Mouse (Mus musculus): ENCODE results near the gene Pdzrn4. TPM values are rescaled to one million over a fixed set of nuclear protein-coding genes. Genes with fewer than 3 reads are reported as not detected.

The Pdzrn4 gene
- polyA plus RNA-seq, 1 experiment, result 0.06 TPM

GRCm38 (mm10) chr15:92524917-92525316 lies 128.2 kb downstream of the Pdzrn4 start:
- WGBS, result 13% methylated on average over 2 of the region's 2 CpGs

GRCm38 (mm10) chr15:92525416-92525815 lies 128.7 kb downstream of the Pdzrn4 start:
- Histone ChIP-seq H3K4me3 (ENCODE audit: low read depth, low read length) (no peak overlapping the region), H3K27ac (ENCODE audit: insufficient read depth, low read depth, low read length) (no peak overlapping the region), H3K36me3 (ENCODE audit: control insufficient read depth, insufficient read depth, low read length) (no peaks in the 10 kb centered on the region), H3K4me1 (ENCODE audit: control insufficient read depth, insufficient read depth, insufficient read length, low read length) (no peaks in the 10 kb centered on the region), H3K27me3 (ENCODE audit: control insufficient read depth, insufficient read depth, low read length) (no peaks in the 10 kb centered on the region)
- TF ChIP-seq CTCF (IDR thresholded peaks at IDR 0.05; ENCODE audit: extremely low read depth, insufficient read length, insufficient replicate concordance, low read depth, low read length), result no peak
- TF ChIP-seq POLR2A (IDR thresholded peaks at IDR 0.05; ENCODE audit: low read depth, low read length), result no peak
- WGBS, result 77% methylated on average over 9 of the region's 9 CpGs

More at GRCm38 (mm10) chr15:92524917-92525316, 128.2 kb downstream of the Pdzrn4 start:
- no peaks in the 10 kb centered on the region for H3K27me3 ChIP-seq (ENCODE audit: control insufficient read depth, insufficient read depth, low read length)
- no peaks in the 10 kb centered on the region for H3K36me3 ChIP-seq (ENCODE audit: control insufficient read depth, insufficient read depth, low read length)
- H3K4me1 ChIP-seq (ENCODE audit: control insufficient read depth, insufficient read depth, insufficient read length, low read length), result no peaks in the 10 kb centered on the region
- TF ChIP-seq CTCF (IDR thresholded peaks at IDR 0.05; ENCODE audit: extremely low read depth, insufficient read length, insufficient replicate concordance, low read depth, low read length) (no peak), POLR2A (IDR thresholded peaks at IDR 0.05; ENCODE audit: low read depth, low read length) (no peak)
- H3K4me3 ChIP-seq (ENCODE audit: low read depth, low read length), result no peak overlapping the region
- H3K27ac ChIP-seq (ENCODE audit: insufficient read depth, low read depth, low read length), result no peak overlapping the region

DNA sequence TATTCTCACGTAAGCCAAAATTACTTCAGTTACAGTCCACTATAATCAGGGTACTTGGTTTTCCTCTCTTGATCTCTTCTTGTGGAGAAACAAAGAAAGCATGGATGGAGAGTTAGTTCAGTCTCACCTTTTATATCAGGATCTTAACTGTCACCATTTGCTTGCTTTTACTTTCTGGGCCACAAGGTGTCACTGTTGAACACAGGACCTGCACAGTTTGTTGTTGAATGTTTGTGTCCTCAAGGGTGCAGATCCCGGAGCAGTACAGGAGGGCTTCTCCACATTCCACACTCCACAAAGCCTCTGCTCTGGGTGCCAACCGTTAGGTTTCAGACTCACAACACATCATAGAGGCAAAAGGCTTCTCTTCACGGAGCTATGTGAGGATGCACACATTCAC lies 130.1 kb downstream of the Pdzrn4 start:
- Histone ChIP-seq H3K4me3 (ENCODE audit: low read depth, low read length) (no peak overlapping the region), H3K27me3 (ENCODE audit: control insufficient read depth, insufficient read depth, low read length) (no peaks in the 10 kb centered on the region), H3K36me3 (ENCODE audit: control insufficient read depth, insufficient read depth, low read length) (no peaks in the 10 kb centered on the region), H3K4me1 (ENCODE audit: control insufficient read depth, insufficient read depth, insufficient read length, low read length) (no peaks in the 10 kb centered on the region), H3K27ac (ENCODE audit: insufficient read depth, low read depth, low read length) (no peak overlapping the region)
- 66% methylated on average over 4 of the region's 4 CpGs for WGBS
- TF ChIP-seq CTCF (IDR thresholded peaks at IDR 0.05; ENCODE audit: extremely low read depth, insufficient read length, insufficient replicate concordance, low read depth, low read length) (no peak), POLR2A (IDR thresholded peaks at IDR 0.05; ENCODE audit: low read depth, low read length) (no peak)

- H3K4me3 ChIP-seq (ENCODE audit: low read depth, low read length), result no peak overlapping the region
- no peaks in the 10 kb centered on the region for H3K4me1 ChIP-seq (ENCODE audit: control insufficient read depth, insufficient read depth, insufficient read length, low read length)
- TF ChIP-seq POLR2A (IDR thresholded peaks at IDR 0.05; ENCODE audit: low read depth, low read length) (no peak), CTCF (IDR thresholded peaks at IDR 0.05; ENCODE audit: extremely low read depth, insufficient read length, insufficient replicate concordance, low read depth, low read length) (no peak)
- H3K27me3 ChIP-seq (ENCODE audit: control insufficient read depth, insufficient read depth, low read length), result no peaks in the 10 kb centered on the region
- no peak overlapping the region for H3K27ac ChIP-seq (ENCODE audit: insufficient read depth, low read depth, low read length)
- H3K36me3 ChIP-seq (ENCODE audit: control insufficient read depth, insufficient read depth, low read length), result no peaks in the 10 kb centered on the region
- 25% methylated on average over 1 of the region's 1 CpGs for WGBS
These were observed 146.6 kb downstream of the Pdzrn4 start for GRCm38 (mm10) chr15:92543252-92543651.

DNA sequence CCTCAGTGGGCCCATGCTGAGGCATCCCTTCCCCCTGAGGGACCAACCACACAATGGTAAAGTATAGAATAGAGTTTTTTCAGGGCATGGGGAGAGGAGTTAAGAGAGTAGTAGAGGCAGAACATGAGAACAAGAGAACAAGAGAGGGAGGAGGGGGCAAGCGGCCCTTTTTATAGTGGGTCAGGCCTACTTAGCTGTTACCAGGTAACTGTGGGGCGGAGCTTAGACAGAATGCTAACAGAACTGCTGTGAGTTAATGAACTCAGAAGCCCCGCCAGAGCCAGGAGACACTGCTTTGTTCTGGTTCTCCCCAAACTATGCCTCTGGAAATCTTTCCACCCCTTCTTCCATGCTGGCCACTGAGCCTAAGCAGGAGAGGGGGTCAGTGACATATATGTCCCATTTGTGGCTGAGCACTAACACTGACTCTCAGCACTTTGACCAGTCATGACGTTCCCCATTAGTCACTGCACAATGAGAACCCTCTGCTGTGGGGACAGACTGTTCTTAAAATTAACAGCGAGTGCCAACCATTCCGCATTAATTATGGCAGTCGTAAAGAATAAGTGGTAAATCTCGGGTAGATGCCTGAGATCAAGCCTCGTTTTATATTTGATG lies 150.7 kb downstream of the Pdzrn4 start:
- Histone ChIP-seq H3K27ac (ENCODE audit: insufficient read depth, low read depth, low read length) (no peak overlapping the region), H3K4me1 (ENCODE audit: control insufficient read depth, insufficient read depth, insufficient read length, low read length) (no peaks in the 10 kb centered on the region), H3K36me3 (ENCODE audit: control insufficient read depth, insufficient read depth, low read length) (no peaks in the 10 kb centered on the region), H3K4me3 (ENCODE audit: low read depth, low read length) (no peak overlapping the region), H3K27me3 (ENCODE audit: control insufficient read depth, insufficient read depth, low read length) (no peaks in the 10 kb centered on the region)
- TF ChIP-seq POLR2A (IDR thresholded peaks at IDR 0.05; ENCODE audit: low read depth, low read length) (no peak), CTCF (IDR thresholded peaks at IDR 0.05; ENCODE audit: extremely low read depth, insufficient read length, insufficient replicate concordance, low read depth, low read length) (no peak)
- WGBS, result 49% methylated on average over 9 of the region's 9 CpGs

DNA sequence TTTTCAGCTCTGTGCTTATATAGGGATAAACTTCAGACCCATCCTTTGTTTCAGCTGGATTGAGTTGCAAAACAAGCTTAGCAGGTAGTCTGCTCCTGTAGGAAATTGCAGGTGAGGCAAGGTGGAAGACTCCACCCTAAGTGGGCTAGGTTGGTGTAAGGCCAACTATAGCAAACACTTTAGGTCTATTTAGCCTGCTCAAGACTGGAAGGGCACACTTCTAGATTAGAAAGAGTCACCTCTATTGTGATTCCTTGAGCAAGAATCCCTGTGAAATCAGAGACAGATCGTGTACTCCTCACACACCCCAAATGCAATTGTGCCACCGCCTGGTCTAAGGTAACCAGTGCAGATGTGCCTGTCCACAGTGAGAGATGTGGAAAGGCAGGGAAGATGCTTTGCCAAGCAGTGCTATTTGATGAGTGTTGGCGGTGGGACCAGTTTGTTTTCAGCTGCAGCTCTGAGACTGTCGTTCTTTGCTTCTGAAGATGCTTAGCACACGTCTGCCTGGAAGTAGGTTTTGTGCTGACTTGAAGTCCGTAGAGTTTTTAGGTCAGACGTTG lies 158.4 kb downstream of the Pdzrn4 start:
- Histone ChIP-seq H3K27me3 (ENCODE audit: control insufficient read depth, insufficient read depth, low read length) (no peaks in the 10 kb centered on the region), H3K36me3 (ENCODE audit: control insufficient read depth, insufficient read depth, low read length) (no peaks in the 10 kb centered on the region), H3K4me3 (ENCODE audit: low read depth, low read length) (no peak overlapping the region), H3K27ac (ENCODE audit: insufficient read depth, low read depth, low read length) (no peak overlapping the region), H3K4me1 (ENCODE audit: control insufficient read depth, insufficient read depth, insufficient read length, low read length) (no peaks in the 10 kb centered on the region)
- WGBS, result 63% methylated on average over 7 of the region's 7 CpGs
- no peak for TF ChIP-seq POLR2A (IDR thresholded peaks at IDR 0.05; ENCODE audit: low read depth, low read length)
- TF ChIP-seq CTCF (IDR thresholded peaks at IDR 0.05; ENCODE audit: extremely low read depth, insufficient read length, insufficient replicate concordance, low read depth, low read length), result no peak

- 57% methylated on average over 3 of the region's 3 CpGs for WGBS
- no peaks in the 10 kb centered on the region for H3K4me1 ChIP-seq (ENCODE audit: control insufficient read depth, insufficient read depth, insufficient read length, low read length)
- TF ChIP-seq POLR2A (IDR thresholded peaks at IDR 0.05; ENCODE audit: low read depth, low read length) (no peak), CTCF (IDR thresholded peaks at IDR 0.05; ENCODE audit: extremely low read depth, insufficient read length, insufficient replicate concordance, low read depth, low read length) (no peak)
- H3K4me3 ChIP-seq (ENCODE audit: low read depth, low read length), result no peak overlapping the region
- H3K36me3 ChIP-seq (ENCODE audit: control insufficient read depth, insufficient read depth, low read length), result no peaks in the 10 kb centered on the region
- no peaks in the 10 kb centered on the region for H3K27me3 ChIP-seq (ENCODE audit: control insufficient read depth, insufficient read depth, low read length)
- no peak overlapping the region for H3K27ac ChIP-seq (ENCODE audit: insufficient read depth, low read depth, low read length)
These were observed 159.0 kb downstream of the Pdzrn4 start for GRCm38 (mm10) chr15:92555716-92556115.

Measured in small intestine, adult 2 months (tissue).